Mouse (Mus musculus) C2C12 (cell line): ENCODE data around the gene Cdhr4.

ENCODE experiments used
- CTCF ChIP-seq: IDR thresholded peaks from one replicate; pipeline ENCODE4 v1.5.1; 2011; ENCODE audit not compliant: control insufficient read depth, insufficient read depth, insufficient read length
- MAX ChIP-seq: IDR thresholded peaks from one replicate; pipeline ENCODE4 v1.6.1; 2011; ENCODE audit warnings: mild to moderate bottlenecking, control low read depth
- MYOG ChIP-seq: IDR thresholded peaks from one replicate; pipeline ENCODE4 v1.6.1; 2011; ENCODE audit not compliant: control insufficient read depth, insufficient read length; ENCODE audit errors: extremely low read depth
- USF1 ChIP-seq: IDR thresholded peaks from one replicate; pipeline ENCODE4 v1.6.1; 2011; ENCODE audit warnings: low read depth, mild to moderate bottlenecking, control low read depth, moderate library complexity

- TF ChIP-seq CTCF (no peak), MYOG (no peak), USF1 (no peak), MAX (no peak)
Observed at GRCm38 (mm10) chr9:107966676-107967075, 25.6 kb upstream of the Cdhr4 start.
